Mouse (Mus musculus) intestine, postnatal 0 days (tissue): ENCODE measurements around the gene Zfp316. TPM values are rescaled to one million over a fixed set of nuclear protein-coding genes. Genes with fewer than 3 reads are reported as not detected.

Source experiments
- ATAC-seq: fragments of 200-750 bp; cut with Nextera tagmentation; 2 replicates; pipeline ENCODE4 v1.8.0; 2017; ENCODE audit warnings: mild to moderate bottlenecking, moderate TSS enrichment, moderate library complexity
- H3K27ac ChIP-seq: fragments of 300-500 bp; sonication (generic); 2 replicates; pipeline ENCODE4 v1.5.1; 2014; ENCODE audit warnings: mild to moderate bottlenecking, low read depth, low read length, moderate library complexity
- H3K27me3 ChIP-seq: fragments of 300-500 bp; sonication (generic); replicated peaks from 2 replicates; pipeline ENCODE4 v1.6.1; 2014; ENCODE audit warnings: low read length, mixed read lengths; ENCODE audit not compliant: control insufficient read depth, insufficient read depth
- H3K36me3 ChIP-seq: fragments of 300-500 bp; sonication (generic); 2 replicates; pipeline ENCODE4 v1.6.1; 2014; ENCODE audit warnings: mild to moderate bottlenecking, moderate library complexity; ENCODE audit not compliant: control insufficient read depth, insufficient read depth
- H3K4me1 ChIP-seq: fragments of 300-500 bp; sonication (generic); replicated peaks from 2 replicates; pipeline ENCODE4 v1.6.1; 2014; ENCODE audit warnings: antibody characterized with exemption, low read length, mixed read lengths; ENCODE audit not compliant: control insufficient read depth, insufficient read depth
- H3K4me2 ChIP-seq: fragments of 300-500 bp; sonication (generic); replicated peaks from 2 replicates; pipeline ENCODE4 v1.6.1; 2014; ENCODE audit warnings: low read depth, mild to moderate bottlenecking, moderate library complexity
- H3K4me3 ChIP-seq: fragments of 300-500 bp; sonication (generic); 2 replicates; pipeline ENCODE4 v1.5.1; 2014; ENCODE audit warnings: low read depth, low read length
- H3K9ac ChIP-seq: fragments of 300-500 bp; sonication (generic); 2 replicates; pipeline ENCODE4 v1.6.1; 2014; ENCODE audit warnings: mild to moderate bottlenecking, low read depth, low read length
- H3K9me3 ChIP-seq: fragments of 300-500 bp; sonication (generic); 2 replicates; pipeline ENCODE4 v1.6.1; 2016; ENCODE audit warnings: mixed run types; ENCODE audit not compliant: control insufficient read depth
- CTCF ChIP-seq: sonication (generic); IDR thresholded peaks from 2 replicates; pipeline ENCODE4 v1.5.1; 2016; ENCODE audit warnings: low read depth, mild to moderate bottlenecking, control low read depth, antibody characterized with exemption, moderate library complexity
- WGBS: fragments of 180-500 bp; shearing (Covaris S2); extraction: QIAGEN DNeasy Blood & Tissue Kit; methylation state at CpG from one replicate; pipeline ENCODE4 v1.1.7; 2014; 5-methylcytosine and 5-hydroxymethylcytosine counted together
- polyA plus RNA-seq: library from polyadenylated mRNA; unstranded; fragments of >200 nt; fragmentation: Nextera tagmentation; extraction: Ambion mirVana; gene quantifications from 2 replicates; pipeline ENCODE4 v1.2.1, GENCODE M21; 2015

Gene Zfp316
- polyA plus RNA-seq, 1 experiment from 2014 or later = 0.86 TPM

DNA sequence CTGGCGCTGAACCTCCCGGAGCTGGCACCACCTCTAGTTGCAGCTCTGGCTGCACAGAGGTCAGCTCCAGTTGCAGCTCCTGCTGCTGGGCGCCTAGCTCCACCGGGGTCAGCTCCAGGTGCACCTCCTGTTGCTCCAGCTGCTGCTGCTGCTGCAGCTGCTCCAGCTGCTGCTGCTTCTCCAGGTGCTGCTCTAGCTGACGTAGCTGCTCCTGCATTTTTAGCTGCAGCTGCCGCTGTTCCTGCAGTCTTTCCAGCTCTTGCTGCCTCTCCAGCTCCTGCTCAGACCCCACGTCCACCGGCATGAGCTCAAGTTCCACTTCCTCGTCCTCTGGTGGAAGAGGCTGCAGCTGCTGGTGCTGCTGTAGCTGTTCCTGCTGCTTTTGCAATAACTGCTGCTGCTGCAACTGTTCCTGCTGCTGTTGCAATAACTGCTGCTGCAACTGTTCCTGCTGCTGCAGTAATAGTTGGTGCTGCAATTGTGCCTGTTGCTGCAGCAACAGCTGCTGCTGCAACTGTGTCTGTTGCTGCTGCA is 18.6 kb upstream of the Zfp316 start:
- no peaks in the 10 kb centered on the region for H3K4me1 ChIP-seq
- no peak for ATAC-seq
- no peak for TF ChIP-seq CTCF
- no peak overlapping the region for H3K27ac ChIP-seq
- no peak overlapping the region for H3K9ac ChIP-seq
- no peaks in the 10 kb centered on the region for H3K9me3 ChIP-seq
- H3K4me2 ChIP-seq = peak overlapping the region; percentile 56
- H3K27me3 ChIP-seq = peaks cover 61% of the 10 kb centered on the region
- no peaks in the 10 kb centered on the region for H3K36me3 ChIP-seq
- H3K4me3 ChIP-seq = peak overlapping the region; percentile 32
- WGBS = 17% methylated on average over 9 of the region's 9 CpGs

DNA sequence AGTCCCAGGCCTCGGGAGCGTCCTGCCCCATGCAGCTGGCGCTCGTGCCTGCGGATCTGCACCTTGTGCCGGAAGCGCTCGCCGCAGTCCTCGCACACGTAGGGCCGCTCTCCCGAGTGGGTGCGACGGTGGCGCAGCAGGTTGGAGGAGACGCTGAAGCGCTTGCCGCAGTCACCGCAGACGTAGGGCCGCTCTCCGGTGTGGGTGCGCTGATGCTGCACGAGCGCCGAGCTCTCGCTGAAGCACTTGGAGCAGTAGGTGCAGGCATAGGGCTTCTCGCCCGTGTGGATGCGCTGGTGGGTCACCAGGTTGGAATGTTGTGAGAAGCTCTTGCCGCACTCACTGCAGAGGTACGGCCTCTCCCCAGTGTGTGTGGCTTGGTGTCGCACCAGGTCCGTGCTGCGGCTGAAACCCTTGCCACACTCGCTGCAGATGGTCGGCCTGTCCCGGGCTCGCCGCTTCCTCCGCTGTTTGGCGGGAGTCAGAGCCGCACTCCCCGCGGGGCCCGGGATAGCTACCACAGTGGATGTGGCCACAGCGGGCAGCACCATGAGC is 18.0 kb upstream of the Zfp316 start:
- Histone ChIP-seq H3K4me2 (peak overlapping the region; percentile 56), H3K9ac (no peak overlapping the region), H3K27ac (no peak overlapping the region), H3K9me3 (no peaks in the 10 kb centered on the region), H3K36me3 (no peaks in the 10 kb centered on the region), H3K27me3 (peaks cover 55% of the 10 kb centered on the region), H3K4me3 (peak overlapping the region; percentile 32), H3K4me1 (no peaks in the 10 kb centered on the region)
- no peak for ATAC-seq
- TF ChIP-seq CTCF = no peak
- WGBS = 3% methylated on average over 47 of the region's 48 CpGs

DNA sequence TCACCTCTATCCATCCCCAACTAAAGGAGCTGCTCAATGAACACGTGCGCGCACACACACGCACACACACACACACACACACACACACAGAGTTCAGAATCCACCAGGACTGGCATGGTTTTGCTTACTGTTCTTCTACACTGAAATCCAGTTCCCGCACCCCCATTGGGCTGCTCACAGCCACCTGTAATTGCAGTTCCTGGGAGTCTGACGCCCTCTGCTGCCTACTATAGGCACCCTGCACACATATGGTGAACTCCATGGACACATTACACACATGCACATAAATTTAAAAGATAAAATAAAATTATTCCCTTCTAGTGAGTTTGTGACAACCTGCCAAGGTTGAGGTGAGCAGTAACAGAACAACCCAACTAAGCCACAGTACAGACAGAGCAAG is 14.9 kb upstream of the Zfp316 start:
- WGBS = 49% methylated on average over 6 of the region's 6 CpGs

DNA sequence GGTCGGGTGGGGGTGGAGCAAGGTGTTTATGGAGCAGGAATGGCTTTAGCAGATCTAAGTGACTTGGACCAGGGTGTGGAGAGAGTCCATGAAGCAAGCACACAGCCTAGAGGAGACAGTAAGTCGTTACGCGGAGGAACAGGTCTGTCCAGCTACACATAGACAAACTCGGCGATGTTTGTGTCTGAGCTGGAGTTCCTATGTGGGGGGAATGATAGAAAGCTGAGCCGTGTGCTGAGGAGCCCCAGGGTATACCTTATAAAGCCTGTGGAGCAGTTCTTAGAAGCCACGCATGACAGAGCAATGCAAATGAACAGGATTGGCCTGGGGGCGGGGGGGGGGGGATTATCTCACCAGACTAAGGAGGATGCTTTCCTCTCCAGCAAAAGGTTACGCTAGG is 9.4 kb upstream of the Zfp316 start:
- Histone ChIP-seq H3K4me3 (no peak overlapping the region), H3K4me2 (no peak overlapping the region), H3K4me1 (no peaks in the 10 kb centered on the region), H3K9me3 (no peaks in the 10 kb centered on the region), H3K36me3 (no peaks in the 10 kb centered on the region), H3K9ac (no peak overlapping the region), H3K27me3 (peaks cover 17% of the 10 kb centered on the region; the same call in 1 of the 2 replicates), H3K27ac (no peak overlapping the region)
- no peak for TF ChIP-seq CTCF
- 35% methylated on average over 10 of the region's 10 CpGs for WGBS
- ATAC-seq = no peak

More for the DNA sequence above, 14.9 kb upstream of the Zfp316 start:
- no peaks in the 10 kb centered on the region for H3K4me1 ChIP-seq
- H3K27me3 ChIP-seq = peaks cover 33% of the 10 kb centered on the region
- H3K9ac ChIP-seq = no peak overlapping the region
- H3K36me3 ChIP-seq = no peaks in the 10 kb centered on the region
- H3K27ac ChIP-seq = no peak overlapping the region
- peak; percentile 59 for TF ChIP-seq CTCF
- H3K4me2 ChIP-seq = no peak overlapping the region
- H3K4me3 ChIP-seq = no peak overlapping the region
- no peak for ATAC-seq
- H3K9me3 ChIP-seq = no peaks in the 10 kb centered on the region

DNA sequence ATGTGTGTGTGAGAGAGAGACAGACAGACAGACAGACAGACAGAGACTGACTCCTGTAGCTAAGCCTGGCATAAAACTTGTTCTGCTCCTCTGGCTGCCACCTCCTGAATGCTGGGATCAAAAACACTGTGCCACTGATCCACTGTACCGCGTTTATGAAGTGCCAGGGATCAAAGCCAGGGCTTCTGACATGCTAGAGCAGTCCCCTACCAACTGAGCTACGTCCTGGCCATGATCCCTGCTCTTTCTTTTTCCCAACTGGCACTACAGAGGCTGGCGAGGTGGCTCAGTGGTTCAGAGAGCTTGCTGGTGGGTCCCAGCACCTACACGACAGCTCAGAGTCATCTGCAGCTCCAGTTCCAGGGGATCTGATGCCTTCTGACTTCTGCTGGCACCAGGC is 5.9 kb upstream of the Zfp316 start:
- ATAC-seq = no peak
- H3K4me1 ChIP-seq = no peaks in the 10 kb centered on the region
- TF ChIP-seq CTCF = no peak

DNA sequence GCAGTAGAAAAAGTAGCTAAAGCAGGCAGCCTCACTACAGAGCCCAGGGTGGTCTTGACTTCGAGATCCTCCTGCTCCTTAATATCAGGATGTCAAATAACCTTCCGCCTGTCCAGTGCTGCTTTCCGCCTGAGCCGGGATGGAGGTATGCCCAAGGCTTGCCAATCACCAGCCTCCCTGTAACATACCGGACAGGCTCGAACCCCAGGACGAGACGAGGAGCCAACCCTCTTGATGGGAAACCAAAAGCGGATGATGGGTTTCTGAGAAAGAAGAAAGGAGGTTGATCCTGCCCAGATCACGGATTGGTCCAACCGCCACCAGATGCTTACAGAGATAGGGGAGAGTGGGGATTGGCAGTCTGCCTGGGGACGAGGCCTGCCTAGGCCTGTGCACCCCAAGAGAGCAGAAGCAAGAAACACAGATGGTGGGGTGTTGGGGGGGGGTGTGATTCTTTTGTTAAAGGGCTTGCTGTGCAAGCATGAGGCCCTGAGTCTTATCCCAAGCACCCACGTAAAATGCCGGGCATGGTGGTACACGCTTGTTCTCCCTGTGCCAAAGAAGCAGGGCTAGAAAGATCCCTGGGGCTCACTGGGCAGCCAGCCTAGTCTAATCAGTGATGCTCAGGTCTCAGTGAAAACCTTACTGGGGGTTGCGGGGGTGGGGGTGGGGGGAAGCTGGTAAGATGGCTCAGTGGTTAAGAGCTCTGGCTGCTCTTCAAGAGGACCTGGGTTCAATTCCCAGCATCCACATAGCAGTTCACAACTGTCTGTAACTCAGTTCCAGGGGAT is 2.9 kb upstream of the Zfp316 start:
- Histone ChIP-seq H3K4me3 (no peak overlapping the region), H3K27ac (no peak overlapping the region), H3K4me1 (0 out of 2 replicates have a peak, but pooled peaks cover 3% of the 10 kb centered on the region), H3K36me3 (no peaks in the 10 kb centered on the region), H3K4me2 (no peak overlapping the region), H3K9ac (no peak overlapping the region), H3K27me3 (0 out of 2 replicates have a peak, but pooled peaks cover 4% of the 10 kb centered on the region), H3K9me3 (no peaks in the 10 kb centered on the region)
- WGBS = 92% methylated on average over 16 of the region's 16 CpGs
- ATAC-seq = no peak
- TF ChIP-seq CTCF = no peak

More for the DNA sequence above, 5.9 kb upstream of the Zfp316 start:
- 56% methylated on average over 5 of the region's 5 CpGs for WGBS
- Histone ChIP-seq H3K36me3 (no peaks in the 10 kb centered on the region), H3K4me3 (no peak overlapping the region), H3K9me3 (no peaks in the 10 kb centered on the region), H3K27me3 (peaks cover 12% of the 10 kb centered on the region; the same call in 1 of the 2 replicates), H3K27ac (no peak overlapping the region), H3K9ac (no peak overlapping the region), H3K4me2 (no peak overlapping the region)
